Mouse (Mus musculus): Measurements from ENCODE around the gene Zdhhc15. TPM values are rescaled to one million over a fixed set of nuclear protein-coding genes. Genes with fewer than 3 reads are reported as not detected.
"Not testable (repeated sequence)": the region's sequence is repeated elsewhere in the genome, so short reads cannot be mapped to it uniquely, and the experiment has no call there.

Gene Zdhhc15
- polyA plus RNA-seq (2021), result 0.21 TPM

DNA sequence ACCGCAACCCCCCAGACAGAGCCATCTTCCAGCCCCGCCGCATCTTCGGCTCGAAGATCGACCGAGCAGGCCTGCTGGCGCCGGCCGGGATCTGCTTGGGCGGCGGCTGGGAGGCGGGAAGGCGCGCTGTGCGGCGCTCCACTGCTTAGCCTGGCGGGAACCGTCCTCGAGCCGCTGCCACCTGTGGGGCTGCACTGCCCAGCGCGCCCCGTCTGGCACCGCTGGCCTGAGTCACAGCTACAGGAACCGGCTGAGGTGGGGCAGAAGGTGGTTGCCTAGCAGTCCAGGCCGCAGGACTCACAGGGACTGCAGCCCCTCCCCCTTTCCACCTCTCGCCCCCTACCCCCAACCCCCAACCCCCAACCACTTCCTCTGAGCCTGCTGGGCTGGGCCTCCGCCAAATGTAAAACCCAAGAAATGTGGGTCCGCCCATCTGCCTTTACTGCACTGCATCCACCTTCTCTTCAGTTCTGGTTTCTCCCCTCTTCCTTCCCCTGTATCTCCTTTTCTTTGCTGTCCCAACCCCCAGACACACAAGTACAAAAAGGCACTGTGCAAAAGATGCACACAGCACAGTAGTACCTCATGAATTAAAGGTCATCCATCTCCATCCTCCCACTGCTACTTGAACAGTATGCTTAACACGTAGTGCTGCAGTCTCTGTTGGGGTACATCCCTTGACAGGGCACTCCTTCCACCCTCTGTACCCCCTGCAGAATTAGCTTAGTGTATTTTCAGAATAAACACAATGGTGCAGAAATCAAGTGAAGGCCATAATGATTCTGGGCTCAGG, at the start of gene Zdhhc15:
Gene Zdhhc15 (minus strand): TSS at position 308 of the 793 bp plus-strand sequence.
- in situ Hi-C loops (cut with MboI; ENCODE audit: low pct_unique_long_range_greater_than_20kb), result no loop called here
- DNase-seq (ENCODE audit: low read depth, low spot score), result no peak
- no peak for TF ChIP-seq CTCF (IDR thresholded peaks at IDR 0.05)
- H3K27me3 ChIP-seq, result peaks cover 40% of the 10 kb centered on the region
- ChIA-PET POLR2A (interaction anchor here (0.7 kb wide), 1 partner anchor 158 kb away, joined by 3 read pairs; no protein-coding TSS in a partner anchor), CTCF (no interaction called here)
- peak; percentile 39 for ATAC-seq

DNA sequence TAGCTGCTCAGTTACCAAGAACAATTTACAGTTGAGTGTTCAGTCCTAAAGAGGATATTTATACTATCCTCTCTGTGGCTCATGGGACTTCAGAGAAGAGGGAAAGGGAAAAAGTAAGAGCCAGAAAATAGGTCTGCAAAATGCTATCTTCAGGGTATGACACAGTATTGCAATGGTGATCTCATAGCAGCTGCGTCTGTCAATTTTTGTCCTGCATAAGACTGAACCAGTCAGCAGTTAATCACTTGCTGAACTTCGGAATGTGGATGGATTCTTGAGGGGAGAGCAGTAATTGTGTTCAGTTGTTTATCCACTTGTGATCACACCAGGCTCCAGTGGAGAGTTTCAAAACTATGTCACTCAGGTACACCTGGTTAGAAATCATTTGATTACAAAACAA, 37.1 kb upstream of the Zdhhc15 start:
- no peak for TF ChIP-seq CTCF (IDR thresholded peaks at IDR 0.05)
- CTCF ChIA-PET, result no interaction called here
- H3K27me3 ChIP-seq, result peaks cover 23% of the 10 kb centered on the region
- POLR2A ChIA-PET, result no interaction called here
- ATAC-seq (no peak), DNase-seq (ENCODE audit: low read depth, low spot score) (no peak)
- in situ Hi-C loops (cut with MboI; ENCODE audit: low pct_unique_long_range_greater_than_20kb), result no loop called here

DNA sequence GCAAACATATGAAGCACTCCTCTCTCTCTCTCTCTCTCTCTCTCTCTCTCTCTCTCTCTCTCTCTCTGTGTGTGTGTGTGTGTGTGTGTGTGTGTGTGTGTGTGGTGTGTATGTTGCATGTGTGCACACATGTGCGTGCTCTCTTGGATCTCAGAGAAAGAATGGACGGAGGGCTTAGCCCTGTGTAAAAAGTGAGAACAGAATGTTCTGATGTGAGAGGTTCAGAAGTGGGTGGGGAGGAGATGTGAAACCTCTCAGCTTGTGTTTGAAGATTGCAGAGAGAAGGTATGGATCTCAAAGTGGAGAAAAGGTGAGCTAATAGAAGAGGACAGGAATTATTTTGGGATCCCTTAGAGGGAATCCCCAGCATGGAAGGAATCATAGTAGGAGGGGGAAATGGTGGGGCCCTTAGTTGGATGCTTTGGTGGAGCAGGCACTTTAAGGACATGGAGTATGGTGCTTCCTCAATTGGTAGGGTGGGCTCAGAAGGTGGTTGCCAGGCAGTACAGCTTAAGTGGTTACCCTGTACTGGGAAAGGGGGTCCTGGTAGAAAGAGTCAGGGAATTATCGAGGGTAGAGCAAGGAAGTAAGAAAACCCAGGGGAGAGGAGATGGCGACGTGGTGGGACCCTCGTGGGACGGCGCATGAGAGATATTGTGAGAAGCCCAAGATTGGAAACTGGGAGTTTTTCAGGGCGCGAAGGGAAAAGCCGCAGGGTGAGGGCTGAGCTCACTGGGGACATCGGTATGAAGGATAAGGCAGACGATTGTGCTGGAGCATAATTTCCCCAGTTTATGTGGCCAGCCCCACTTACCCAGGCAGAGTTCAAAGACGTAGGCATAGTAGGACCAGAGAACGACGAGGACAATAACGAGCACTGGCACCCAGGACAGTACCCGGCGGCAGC, 761 bp downstream of the Zdhhc15 start:
- in situ Hi-C loops (cut with MboI; ENCODE audit: low pct_unique_long_range_greater_than_20kb), result no loop called here
- DNase-seq (ENCODE audit: low read depth, low spot score) (no peak), ATAC-seq (no peak)
- H3K27me3 ChIP-seq, result peaks cover 40% of the 10 kb centered on the region
- ChIA-PET POLR2A (no interaction called here), CTCF (no interaction called here)
- no peak for TF ChIP-seq CTCF (IDR thresholded peaks at IDR 0.05)

DNA sequence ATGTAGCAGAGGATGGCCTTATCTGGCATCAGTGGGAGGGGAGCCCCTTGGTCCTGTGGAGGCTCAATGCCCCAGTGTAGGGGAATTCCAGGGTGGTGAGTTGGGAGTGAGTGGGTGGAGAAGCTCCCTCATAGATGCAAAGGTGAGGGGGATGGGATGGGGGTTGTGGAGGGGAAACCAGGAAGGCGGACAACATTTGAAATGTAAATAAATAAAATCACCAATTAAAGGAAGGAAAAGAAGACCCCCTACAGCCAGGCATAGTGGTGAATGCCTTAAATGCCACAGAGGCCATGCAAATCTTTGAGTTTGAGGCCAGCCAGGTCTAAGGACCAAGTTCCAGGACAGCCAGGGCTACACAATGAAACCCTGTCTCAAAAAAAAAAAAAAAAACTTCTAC, 13.9 kb downstream of the Zdhhc15 start:
- no peak for TF ChIP-seq CTCF (IDR thresholded peaks at IDR 0.05)
- in situ Hi-C loops (cut with MboI; ENCODE audit: low pct_unique_long_range_greater_than_20kb), result no loop called here
- CTCF ChIA-PET, result no interaction called here
- DNase-seq (ENCODE audit: low read depth, low spot score) (no peak), ATAC-seq (no peak)
- POLR2A ChIA-PET, result no interaction called here
- peaks cover 21% of the 10 kb centered on the region for H3K27me3 ChIP-seq

DNA sequence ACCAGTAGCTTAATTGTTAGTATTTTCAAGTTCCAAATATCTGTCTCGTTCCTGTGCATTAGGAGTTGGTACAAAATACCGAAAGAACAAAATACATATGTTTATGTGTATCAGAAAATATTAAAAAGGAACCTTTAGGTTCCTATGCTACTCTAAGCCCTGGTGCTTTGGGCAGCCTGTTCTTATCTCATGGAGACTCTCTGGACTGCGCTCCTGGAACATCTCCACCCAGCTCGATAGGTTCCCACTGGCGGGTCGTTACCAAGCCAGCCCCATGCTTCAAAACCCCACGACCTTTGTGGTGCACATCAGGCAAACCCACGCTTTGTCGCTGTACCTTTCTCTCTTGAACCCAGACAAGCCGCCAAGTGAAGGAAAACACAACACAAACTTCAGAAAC, 58.3 kb downstream of the Zdhhc15 start:
- CTCF ChIA-PET, result interaction anchor here (1.1 kb wide), 1 partner anchor 53 kb away, joined by 3 read pairs; no protein-coding TSS in a partner anchor
- DNase-seq (ENCODE audit: low read depth, low spot score), result no peak

DNA sequence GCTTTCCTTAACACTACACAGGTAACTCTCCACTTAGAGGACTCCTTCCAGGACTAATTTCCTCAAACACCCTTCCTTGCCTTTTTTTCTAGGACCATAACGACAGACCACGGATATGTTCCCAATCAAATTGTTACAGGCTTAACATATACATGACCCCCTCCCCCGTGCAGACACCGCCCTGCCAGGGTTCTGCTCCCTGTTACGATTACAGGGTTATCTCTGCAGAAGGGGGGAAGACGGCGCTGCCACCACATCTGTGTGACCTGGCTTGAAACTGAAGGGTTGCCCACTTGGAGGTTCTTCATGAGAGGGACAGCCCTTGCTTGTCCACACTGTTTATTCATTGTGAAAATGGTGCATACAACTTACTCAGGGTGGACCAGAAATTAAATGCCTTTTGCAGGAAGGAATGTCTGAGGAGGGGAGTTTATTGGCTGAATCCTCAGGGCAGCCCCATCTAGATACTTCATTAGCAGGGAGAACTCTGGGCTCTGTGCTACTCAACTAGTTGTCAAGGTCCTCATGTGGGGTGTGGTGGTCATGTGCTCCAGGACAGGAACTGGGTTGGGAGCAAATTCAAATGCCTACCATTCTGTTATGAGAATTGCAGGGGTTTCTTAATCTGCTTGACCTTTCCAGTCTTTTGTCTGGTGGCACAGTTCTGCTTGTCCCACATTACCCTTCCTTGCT, 67.0 kb downstream of the Zdhhc15 start:
- peaks cover 26% of the 10 kb centered on the region for H3K27me3 ChIP-seq
- CTCF ChIA-PET; ATAC-seq; POLR2A ChIA-PET; DNase-seq (ENCODE audit: low read depth, low spot score); in situ Hi-C loops (cut with MboI; ENCODE audit: low pct_unique_long_range_greater_than_20kb): not testable (repeated sequence)

More for the DNA sequence above, 58.3 kb downstream of the Zdhhc15 start:
- TF ChIP-seq CTCF (IDR thresholded peaks at IDR 0.05), result no peak
- POLR2A ChIA-PET, result no interaction called here
- in situ Hi-C loops (cut with MboI; ENCODE audit: low pct_unique_long_range_greater_than_20kb), result no loop called here
- ATAC-seq, result no peak
- peaks cover 31% of the 10 kb centered on the region for H3K27me3 ChIP-seq

DNA sequence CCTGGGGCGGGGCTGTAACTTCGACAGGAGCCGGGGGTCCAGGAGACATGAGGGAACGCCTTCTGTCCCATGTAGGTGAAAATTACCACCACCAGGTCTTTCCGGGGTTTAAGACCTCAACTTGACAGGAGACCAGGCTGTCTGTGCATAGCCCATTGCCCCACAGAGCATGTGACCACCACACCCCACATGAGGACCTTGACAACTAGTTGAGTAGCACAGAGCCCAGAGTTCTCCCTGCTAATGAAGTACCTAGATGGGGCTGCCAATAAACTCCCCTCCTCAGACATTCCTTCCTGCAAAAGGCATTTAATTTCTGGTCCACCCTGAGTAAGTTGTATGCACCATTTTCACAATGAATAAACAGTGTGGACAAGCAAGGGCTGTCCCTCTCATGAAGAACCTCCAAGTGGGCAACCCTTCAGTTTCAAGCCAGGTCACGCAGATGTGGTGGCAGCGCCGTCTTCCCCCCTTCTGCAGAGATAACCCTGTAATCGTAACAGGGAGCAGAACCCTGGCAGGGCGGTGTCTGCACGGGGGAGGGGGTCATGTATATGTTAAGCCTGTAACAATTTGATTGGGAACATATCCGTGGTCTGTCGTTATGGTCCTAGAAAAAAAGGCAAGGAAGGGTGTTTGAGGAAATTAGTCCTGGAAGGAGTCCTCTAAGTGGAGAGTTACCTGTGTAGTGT, 68.5 kb downstream of the Zdhhc15 start:
- in situ Hi-C loops (cut with MboI; ENCODE audit: low pct_unique_long_range_greater_than_20kb); ATAC-seq; DNase-seq (ENCODE audit: low read depth, low spot score); POLR2A ChIA-PET; CTCF ChIA-PET: not testable (repeated sequence)
- peaks cover 32% of the 10 kb centered on the region for H3K27me3 ChIP-seq

DNA sequence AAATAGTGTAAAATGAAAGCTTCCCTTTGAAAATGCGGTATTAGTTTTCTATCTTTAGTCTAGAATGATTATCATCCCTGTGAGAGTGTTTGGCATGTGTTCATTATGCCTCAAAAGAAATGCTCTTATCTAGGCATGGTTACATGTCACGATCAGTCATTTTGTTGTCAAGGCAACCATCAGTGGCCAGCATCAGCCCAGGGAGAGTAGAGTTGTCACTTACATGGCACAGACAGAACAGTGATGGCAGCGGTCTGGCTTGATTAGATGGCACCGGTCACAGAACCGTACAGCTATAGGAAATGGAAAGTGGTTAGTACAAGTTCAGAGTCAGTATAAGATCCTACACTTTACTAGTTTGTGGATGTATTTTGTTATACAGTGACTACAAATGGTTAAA, 96.9 kb downstream of the Zdhhc15 start:
- ChIA-PET CTCF (no interaction called here), POLR2A (no interaction called here)
- ATAC-seq (no peak), DNase-seq (ENCODE audit: low read depth, low spot score) (no peak)
- in situ Hi-C loops (cut with MboI; ENCODE audit: low pct_unique_long_range_greater_than_20kb), result no loop called here
- no peak for TF ChIP-seq CTCF (IDR thresholded peaks at IDR 0.05)
- H3K27me3 ChIP-seq, result peaks cover 78% of the 10 kb centered on the region

DNA sequence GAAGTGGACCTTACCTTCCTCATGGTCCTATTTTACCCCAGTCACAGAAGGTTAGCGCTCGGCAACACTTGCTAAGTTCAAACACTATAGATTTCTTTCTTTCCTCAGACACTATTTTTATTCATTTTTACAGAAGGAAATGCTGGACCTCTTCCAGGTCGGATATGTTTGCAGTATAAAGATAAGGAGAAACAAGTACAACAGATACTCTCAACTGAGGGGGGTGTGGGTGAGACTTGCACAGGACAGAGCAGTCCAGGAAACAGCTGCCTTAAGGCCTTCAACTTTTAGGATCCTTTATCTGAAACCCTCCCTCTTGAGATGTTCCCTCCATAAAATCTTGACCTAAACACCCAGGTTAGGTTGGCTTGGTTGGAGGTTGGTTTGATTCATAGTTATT, 103.4 kb downstream of the Zdhhc15 start:
- no peak for TF ChIP-seq CTCF (IDR thresholded peaks at IDR 0.05)
- peaks cover 72% of the 10 kb centered on the region for H3K27me3 ChIP-seq
- ATAC-seq (no peak), DNase-seq (ENCODE audit: low read depth, low spot score) (no peak)
- ChIA-PET CTCF (no interaction called here), POLR2A (no interaction called here)
- in situ Hi-C loops (cut with MboI; ENCODE audit: low pct_unique_long_range_greater_than_20kb), result no loop called here

DNA sequence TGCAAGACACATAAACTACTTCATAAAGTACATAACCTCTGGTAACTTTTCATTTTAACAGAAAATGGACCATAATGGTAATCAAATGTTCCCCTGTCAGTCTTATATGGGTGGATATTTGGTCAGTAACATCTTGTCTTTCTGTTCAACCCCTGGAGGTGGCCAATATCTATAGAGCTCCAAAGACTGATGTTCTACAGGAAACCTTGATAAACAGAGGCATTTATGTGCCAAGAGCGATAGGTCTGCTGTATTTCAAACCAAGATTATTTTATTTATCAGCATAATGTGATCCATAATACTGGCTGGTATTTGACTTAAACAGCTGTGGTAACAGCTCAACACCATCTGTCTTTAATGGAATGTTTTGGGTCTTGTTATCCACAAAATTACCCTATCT, 125.6 kb downstream of the Zdhhc15 start:
- peaks cover 80% of the 10 kb centered on the region for H3K27me3 ChIP-seq
- in situ Hi-C loops (cut with MboI; ENCODE audit: low pct_unique_long_range_greater_than_20kb), result no loop called here
- no peak for ATAC-seq
- DNase-seq (ENCODE audit: low read depth, low spot score), result no peak
- CTCF ChIA-PET, result no interaction called here
- no peak for TF ChIP-seq CTCF (IDR thresholded peaks at IDR 0.05)
- POLR2A ChIA-PET, result interaction anchor here (0.6 kb wide), 1 partner anchor 35 kb away, joined by 4 read pairs; no protein-coding TSS in a partner anchor

Data from Patski (cell line).